Mouse (Mus musculus) CD4-positive, CD25-positive, alpha-beta regulatory T cell, adult 2 months (primary cell): ENCODE measurements around the gene Akap3.

Experiments
- DNase-seq: peaks from one replicate; pipeline ENCODE4 v3.0.0-alpha.2; 2012; ENCODE audit warnings: low read depth, low spot score

Gene Akap3

DNA sequence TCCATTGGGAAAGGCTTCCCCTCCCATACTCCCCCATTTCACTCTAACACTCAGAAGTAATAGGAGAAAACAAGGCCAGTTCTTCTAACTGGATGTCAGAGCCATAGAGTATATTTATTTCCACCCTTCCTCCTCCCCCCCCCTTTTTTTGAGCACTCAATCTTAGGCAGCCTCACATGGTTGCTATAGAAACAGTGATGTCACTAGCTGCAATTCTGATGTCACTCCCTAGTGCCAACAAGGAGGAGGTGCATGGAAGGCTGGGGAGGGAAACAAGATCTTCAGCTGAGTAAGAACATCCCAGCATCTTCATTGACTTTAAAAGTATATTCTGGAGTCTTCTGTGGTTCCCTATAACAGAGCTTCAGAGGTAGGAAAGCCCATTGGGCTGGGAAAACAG lies at the start of gene Akap3:
Akap3 (plus strand) TSS at position 218 of the 400 bp plus-strand sequence.
- peak; percentile 44 for DNase-seq

DNA sequence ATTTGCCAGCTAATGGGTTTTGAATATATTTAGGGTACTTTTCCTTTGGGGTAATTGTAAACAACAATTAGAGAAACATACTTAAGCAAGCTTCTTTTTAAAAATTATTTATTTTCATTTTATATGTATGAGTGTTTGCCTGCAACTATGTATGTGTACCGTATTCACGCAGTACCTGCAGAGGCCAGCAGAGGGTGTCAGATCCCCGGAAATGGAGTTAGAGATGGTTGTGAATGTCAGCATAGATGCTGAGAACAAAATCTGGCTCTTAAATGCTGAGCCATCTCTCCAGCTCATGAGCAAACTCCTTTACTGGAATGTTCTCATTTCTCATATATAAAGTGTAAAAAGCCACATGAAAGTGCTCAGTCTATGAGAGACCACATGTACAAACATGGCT lies 46.1 kb upstream of the Akap3 start:
- peak; percentile 46 for DNase-seq

DNA sequence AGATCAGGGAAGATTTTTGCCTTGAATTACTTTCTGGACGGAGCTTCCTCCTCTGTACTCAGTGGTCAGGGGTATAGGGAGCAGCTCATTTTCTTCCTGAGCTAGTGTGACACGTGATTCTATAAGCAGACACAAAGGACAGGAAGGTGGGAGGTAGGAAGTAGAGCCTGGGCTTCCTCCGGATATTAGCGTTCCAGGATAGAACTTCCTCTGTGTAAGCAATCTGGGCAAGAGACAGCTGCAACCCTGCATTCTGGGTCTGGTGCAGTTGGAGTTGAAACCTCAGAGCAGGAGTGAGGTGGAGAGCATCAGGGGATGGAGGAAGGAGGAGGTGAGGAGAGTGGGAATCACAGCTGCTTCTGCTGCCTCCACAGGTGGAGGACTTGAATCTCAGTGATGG lies 44.8 kb upstream of the Akap3 start:
- DNase-seq, result no peak

DNA sequence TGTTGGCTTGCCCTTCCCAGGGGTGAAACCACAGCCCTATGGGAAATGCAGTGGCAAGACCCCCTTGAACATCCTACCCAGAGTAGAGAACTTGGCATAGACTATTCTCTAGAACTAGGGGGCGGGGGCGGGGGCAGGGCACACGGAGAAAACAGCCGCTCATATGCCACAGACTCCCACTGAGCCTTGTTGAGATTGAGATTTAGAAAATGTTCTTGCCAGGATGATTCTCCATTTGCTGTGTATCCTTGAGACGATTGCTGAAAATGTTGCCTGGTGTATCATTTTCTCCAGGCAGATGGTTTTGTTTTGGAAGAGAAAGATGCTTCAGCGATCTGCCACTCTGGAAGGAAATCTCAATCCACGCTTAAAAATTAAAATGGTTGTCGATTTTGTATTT lies 44.3 kb upstream of the Akap3 start:
- no peak for DNase-seq

DNA sequence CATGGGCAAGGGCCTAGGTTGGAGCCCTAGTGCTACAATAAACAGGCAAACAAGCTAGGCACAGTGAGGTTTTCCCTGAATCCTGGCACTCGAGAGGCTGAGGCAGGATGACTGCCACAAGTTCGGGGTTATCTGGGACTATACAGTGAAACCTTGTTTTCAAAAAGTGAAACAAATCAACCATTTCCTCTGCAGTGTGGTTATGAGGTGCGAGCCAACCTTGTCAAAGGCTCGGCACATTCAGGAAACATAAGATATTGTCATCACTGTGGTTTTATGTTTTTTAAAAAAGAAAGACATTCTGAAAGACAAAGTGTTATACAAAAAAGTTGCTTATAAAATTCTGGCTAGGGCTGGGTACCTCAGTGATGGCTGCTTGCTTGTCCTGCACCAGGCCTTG lies 41.4 kb upstream of the Akap3 start:
- DNase-seq, result peak; percentile 51

DNA sequence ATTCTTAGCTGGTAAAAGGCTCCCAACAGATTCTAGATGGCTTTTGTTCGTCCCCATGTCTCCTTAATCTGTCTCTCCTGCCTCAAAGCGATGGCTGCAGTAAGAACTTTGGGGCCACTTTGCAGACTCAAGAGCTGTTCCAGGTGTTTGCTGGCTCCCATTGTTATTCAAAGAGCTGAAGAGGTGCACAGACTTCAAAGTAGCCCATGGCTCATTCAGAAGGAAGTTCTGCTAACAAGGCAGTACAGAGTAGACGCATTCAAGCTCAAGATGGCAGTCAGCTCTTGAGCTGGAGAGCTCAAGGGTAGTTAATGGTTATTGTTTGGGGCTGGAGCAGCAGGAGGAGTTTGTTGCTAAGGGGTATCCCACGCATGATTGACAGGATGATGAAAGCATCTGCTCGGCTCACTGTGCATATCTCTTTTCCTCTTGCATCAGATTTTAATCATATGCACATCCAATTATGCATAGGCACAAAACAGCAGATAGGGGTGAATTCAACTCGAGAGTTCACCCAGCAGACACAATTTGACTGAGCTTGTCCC lies 37.6 kb upstream of the Akap3 start:
- no peak for DNase-seq

DNA sequence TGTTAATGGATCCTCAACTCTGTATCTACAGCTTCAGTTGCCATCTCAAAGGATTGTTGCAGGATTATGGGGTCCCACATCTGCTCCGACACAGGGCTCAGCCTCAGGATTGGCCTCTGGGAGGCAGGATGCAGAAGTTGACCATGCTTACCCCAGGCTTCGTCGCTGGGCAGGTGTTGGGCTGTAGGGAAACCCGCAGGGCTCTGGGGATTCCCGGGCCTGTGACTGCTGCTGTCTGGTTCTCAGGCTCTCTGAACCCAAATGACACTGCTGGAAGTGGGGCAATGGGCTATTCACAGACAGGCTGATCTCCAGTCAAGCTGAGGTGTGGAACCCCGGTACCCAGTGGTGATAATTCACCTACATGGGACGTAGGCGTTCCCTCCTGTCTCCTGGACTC lies 36.6 kb upstream of the Akap3 start:
- DNase-seq, result no peak

DNA sequence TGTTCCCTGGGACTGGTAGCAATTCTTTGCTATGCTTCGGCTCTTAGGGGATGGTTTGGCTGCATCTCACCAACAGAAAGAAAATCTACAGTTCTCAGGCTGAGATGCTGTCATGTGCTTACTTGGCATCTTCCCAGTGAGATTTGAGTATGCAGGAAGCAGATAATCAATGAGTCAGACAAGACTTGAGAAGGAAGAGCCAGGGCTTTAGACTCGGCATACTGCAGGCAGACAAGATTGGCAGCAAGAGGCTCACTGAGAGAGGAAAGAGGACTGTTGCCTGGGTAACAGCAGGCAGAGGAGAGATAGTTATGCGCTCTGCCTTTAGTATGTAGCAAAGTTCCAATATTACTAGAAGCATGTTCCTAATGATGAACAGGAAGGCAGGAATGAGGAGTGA lies 29.8 kb upstream of the Akap3 start:
- DNase-seq, result no peak

DNA sequence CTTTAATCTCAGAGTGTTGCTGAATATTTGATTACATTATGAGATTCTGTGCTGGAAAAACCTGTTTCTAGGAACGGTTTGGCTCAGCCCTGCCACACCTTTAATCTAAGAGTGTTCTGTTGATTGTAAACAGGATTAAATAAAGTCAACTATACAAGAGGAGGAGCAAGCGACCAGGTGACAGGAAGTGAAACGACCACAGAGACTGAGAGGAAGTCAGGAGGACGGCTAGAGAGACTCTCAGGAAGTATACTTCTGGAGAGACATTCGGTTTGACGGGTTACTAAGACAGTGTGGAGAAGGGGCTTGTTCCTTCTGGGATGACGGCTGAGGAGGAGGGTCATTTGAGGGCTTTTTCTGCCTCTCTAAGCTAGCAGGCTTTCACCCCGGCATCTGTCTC lies 16.3 kb upstream of the Akap3 start:
- peak; percentile 18 for DNase-seq

DNA sequence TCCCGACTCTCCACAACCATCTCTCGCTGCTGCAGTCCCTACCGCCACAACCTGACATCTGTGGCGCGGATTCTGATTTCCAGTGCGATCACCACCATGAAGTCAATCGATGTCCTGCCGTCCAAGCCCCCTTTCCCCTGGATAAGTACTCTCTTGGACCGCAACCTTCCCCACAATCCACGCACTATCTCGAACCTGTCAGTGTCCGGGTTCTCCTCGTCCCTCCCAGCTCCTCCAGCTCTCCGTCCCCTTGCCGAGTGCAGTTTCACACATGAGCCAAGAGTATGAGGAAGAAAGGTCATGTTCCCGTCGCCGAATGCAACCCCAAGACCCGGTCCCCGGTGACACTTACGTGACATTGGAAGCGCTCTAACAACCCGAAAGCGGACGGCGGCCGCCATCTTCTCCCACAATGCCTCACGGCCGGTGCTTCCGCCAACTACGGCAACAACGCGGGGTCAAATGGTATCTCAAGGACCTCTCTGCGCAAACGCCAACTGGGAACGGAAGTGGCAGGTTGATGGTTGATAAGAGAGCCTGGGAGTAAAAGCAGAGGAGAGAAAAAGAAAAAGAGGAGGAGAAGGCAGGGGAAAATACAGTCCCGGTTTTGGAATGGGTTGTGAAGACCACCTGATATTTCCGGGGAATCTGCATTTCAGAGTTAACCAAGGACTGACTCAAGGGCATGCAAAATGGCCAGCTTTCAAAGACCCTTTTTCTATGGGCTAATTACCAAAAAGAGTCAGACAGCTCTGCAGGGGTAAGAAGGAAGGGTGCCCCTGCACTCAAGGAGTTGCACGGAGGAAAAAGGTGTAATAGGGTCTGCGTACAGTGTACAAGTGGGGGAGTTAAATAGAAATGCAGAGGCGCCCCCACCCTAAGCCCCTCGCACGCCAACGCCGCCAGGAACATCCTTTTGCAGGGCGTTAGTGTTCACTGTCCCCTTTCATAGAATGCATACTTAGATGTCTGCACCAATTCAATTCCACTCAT lies 3.9 kb upstream of the Akap3 start, which contains the start of gene Ndufa9:
Ndufa9 (minus strand) TSS at position 425 of the 993 bp plus-strand sequence.
- DNase-seq, result peak; percentile 96

DNA sequence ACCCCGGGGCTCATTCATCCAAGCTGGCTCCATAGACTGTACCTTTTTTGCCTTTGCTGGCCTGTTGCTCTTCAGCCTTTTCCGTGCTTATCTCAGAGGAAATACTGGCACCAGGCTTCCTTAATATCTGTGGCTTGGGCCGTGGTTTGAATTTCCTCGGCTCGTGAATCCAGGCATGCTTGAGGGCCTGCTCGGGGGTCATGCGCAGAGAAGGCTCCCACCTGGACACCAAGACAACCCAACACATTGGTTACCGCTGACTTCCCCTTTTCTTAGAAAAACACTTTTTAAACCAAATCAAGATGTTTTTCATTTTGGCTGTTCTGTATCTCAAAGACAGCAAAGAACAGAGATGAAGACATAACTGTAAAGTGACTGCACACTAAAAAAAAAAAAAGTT lies 24.2 kb downstream of the Akap3 start:
- DNase-seq, result no peak

DNA sequence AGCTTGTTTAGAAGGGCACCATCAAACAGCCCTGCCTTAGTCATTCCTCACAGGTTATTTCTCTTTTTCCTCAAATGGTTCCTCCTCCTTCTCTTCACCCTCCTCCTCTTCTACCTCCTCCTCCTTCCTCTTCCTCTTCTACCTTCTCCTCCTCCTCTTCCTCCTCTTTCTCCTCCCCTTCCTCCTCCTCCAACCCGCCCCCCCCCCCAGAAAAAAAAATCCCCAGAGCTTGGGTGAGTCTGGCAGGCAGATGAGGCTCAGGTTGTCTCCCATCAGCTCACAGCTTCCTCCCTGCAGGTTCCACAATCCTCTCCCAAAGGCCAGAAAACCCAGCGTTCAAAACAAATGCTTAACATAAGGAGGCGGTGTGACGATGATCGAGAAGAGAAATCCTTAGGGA lies 54.5 kb downstream of the Akap3 start:
- no peak for DNase-seq

DNA sequence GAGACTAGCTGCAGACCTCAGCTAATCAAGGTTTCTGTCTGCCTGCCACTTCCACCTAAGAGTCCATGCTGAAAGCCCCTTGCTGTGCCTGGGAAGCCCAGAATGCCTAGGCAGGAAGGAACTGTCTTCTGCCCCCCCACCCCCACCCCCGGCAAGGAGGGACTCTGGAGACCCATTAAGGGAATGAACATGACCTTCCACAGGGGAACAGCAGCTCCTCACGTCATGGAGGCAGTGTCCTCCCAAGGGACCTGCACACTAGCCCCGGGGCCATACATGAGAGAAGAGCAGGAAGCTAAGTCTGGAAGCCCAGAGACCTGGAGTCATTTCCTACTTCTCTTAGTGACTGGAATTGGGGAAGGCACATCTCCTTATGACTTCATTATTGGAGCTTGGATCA lies 55.0 kb downstream of the Akap3 start:
- no peak for DNase-seq

DNA sequence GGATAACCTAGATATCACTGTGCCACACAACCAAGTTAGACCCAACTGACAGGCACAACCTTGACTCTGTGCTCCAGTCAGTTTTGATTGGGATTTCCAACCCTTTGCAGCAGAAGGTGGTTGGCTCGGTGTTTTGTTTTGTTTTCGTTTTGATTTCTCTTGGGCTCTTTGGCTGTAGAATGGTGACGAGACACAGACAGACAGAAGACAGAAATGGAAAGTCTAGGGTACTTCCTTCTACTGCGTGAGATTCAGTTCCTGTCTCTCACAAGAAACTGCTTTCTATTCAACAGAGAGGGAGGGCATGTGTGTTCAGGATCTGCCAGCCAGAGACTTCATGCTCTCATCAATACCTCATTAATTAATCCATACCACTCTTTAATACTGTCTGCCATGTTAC lies 57.8 kb downstream of the Akap3 start:
- DNase-seq, result peak; percentile 37

DNA sequence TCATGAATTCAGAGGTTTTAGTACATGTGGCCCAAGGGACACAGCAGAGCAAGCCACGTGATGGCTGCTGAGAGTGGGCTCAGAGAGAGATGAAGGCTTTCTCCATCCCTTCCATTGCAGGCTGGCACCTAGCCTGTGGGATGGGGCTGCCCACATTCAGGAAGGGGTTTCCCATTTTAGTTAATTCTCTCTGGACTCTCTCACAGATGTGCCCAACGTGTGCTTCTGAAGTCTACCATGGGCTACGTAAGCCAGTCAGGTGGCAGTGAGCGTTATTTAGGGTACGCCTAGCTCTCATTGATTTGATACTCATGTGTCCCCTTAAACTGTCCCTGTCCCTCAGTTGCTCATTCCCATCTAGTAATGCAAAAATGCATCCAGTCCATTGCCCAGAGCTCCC lies 62.0 kb downstream of the Akap3 start:
- DNase-seq, result no peak

DNA sequence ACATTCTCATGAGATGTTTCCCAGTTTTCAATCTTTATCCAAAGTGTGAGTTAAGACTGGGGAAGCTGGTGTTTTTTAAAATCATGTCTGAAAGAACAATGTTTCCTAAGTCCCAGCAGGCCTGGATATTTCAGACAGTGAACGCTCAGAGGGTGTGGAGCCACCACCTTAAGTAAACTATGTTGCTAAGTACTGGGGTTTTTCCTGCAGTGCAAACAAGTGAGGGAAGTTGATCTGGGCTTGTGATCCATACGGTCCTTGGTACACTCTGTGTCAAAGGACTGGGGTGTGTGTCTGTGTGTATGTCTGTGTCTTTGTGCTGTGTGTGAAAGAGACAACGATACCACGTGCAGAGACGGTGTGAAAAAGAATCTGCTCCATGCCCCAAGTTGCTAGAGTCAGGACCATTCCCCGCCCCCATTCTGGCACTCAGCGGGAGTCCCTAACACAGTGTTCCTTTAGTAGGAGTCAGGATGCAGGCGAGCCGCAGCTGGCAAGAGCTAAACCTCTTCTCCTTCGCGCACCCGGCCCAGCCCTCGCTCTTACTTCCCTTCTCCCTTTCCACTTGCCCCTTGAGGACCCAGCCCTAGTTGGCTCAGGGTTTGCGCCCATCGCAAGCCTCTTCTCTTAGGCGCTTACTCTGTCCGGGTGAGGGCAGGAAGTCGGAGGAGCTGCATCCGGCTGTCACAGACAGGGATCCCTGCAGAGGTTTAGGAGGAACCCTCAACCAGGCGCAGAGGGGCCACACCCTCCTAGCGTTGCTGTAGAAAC lies 68.4 kb downstream of the Akap3 start, which contains the start of gene Dyrk4:
Dyrk4 (minus strand) TSS at position 729 of the 771 bp plus-strand sequence.
- peak; percentile 24 for DNase-seq
